Mouse (Mus musculus): ENCODE results near the gene Calr4. TPM values are rescaled to one million over a fixed set of nuclear protein-coding genes. Genes with fewer than 3 reads are reported as not detected.
A peak's percentile ranks its signal among the peaks of the same experiment; 100 is the strongest.

The Calr4 gene
- total RNA-seq, 2 experiments from 2014 or later: 0.71 to 0.85 TPM

- DNase-seq (ENCODE audit: low spot score in 2 of 2): peak in 1 of 2 experiments; percentile 45
These were observed 593 bp downstream of the Calr4 start for GRCm38 (mm10) chr4:109234806-109235350.

GRCm38 (mm10) chr4:109236186-109236879 lies 2.0 kb downstream of the Calr4 start:
- DNase-seq (ENCODE audit: low spot score in 2 of 2): peak in 1 of 2 experiments; percentile 25

GRCm38 (mm10) chr4:109238428-109239268 lies 4.4 kb downstream of the Calr4 start:
- peak; percentile 23 to 46 for DNase-seq (ENCODE audit: low spot score in 2 of 2)

GRCm38 (mm10) chr4:109241221-109241620 lies 6.9 kb downstream of the Calr4 start:
- no peak for DNase-seq (ENCODE audit: low spot score in 2 of 2)

GRCm38 (mm10) chr4:109241934-109242333 lies 7.6 kb downstream of the Calr4 start:
- no peak for DNase-seq (ENCODE audit: low spot score in 2 of 2)

GRCm38 (mm10) chr4:109244506-109244905 lies 10.2 kb downstream of the Calr4 start:
- no peak for DNase-seq (ENCODE audit: low spot score in 2 of 2)

GRCm38 (mm10) chr4:109245016-109245620 lies 10.8 kb downstream of the Calr4 start:
- DNase-seq (ENCODE audit: low spot score in 2 of 2): no peak

GRCm38 (mm10) chr4:109251605-109252004 lies 17.3 kb downstream of the Calr4 start:
- peak in 1 of 2 experiments; percentile 22 for DNase-seq (ENCODE audit: low spot score in 2 of 2)

GRCm38 (mm10) chr4:109252199-109252598 lies 17.9 kb downstream of the Calr4 start:
- DNase-seq (ENCODE audit: low spot score in 2 of 2): no peak

GRCm38 (mm10) chr4:109253664-109254151 lies 19.4 kb downstream of the Calr4 start:
- DNase-seq (ENCODE audit: low spot score in 2 of 2): no peak

- DNase-seq (ENCODE audit: low spot score in 2 of 2): no peak
These were observed 20.2 kb downstream of the Calr4 start for GRCm38 (mm10) chr4:109254511-109254910.

- no peak for DNase-seq (ENCODE audit: low spot score in 2 of 2)
These were observed 21.0 kb downstream of the Calr4 start for GRCm38 (mm10) chr4:109255321-109255720.

- DNase-seq (ENCODE audit: low spot score in 2 of 2): no peak
These were observed 21.6 kb downstream of the Calr4 start for GRCm38 (mm10) chr4:109255727-109256417.

- no peak for DNase-seq (ENCODE audit: low spot score in 2 of 2)
These were observed 22.5 kb downstream of the Calr4 start for GRCm38 (mm10) chr4:109256791-109257190.

- no peak for DNase-seq (ENCODE audit: low spot score in 2 of 2)
These were observed 23.4 kb downstream of the Calr4 start for GRCm38 (mm10) chr4:109257639-109258038.

- DNase-seq (ENCODE audit: low spot score in 2 of 2): no peak
These were observed 27.8 kb downstream of the Calr4 start for GRCm38 (mm10) chr4:109262068-109262467.

- DNase-seq (ENCODE audit: low spot score in 2 of 2): no peak
These were observed 31.8 kb downstream of the Calr4 start for GRCm38 (mm10) chr4:109266056-109266455.

- no peak for DNase-seq (ENCODE audit: low spot score in 2 of 2)
These were observed 32.5 kb downstream of the Calr4 start for GRCm38 (mm10) chr4:109266744-109267143.

GRCm38 (mm10) chr4:109267452-109267851 lies 33.2 kb downstream of the Calr4 start:
- DNase-seq (ENCODE audit: low spot score in 2 of 2): no peak

- no peak for DNase-seq (ENCODE audit: low spot score in 2 of 2)
These were observed 34.6 kb downstream of the Calr4 start for GRCm38 (mm10) chr4:109268903-109269302.

- DNase-seq (ENCODE audit: low spot score in 2 of 2): no peak
These were observed 37.5 kb downstream of the Calr4 start for GRCm38 (mm10) chr4:109271803-109272202.
